Mouse (Mus musculus) bone marrow, adult 2 months (tissue): ENCODE data around the gene Coro1a.

ENCODE experiments used
- CTCF ChIP-seq: fragments of 200-500 bp; IDR thresholded peaks from 2 replicates; pipeline ENCODE4 v1.5.1; 2011; ENCODE audit warnings: low read length, control low read depth; ENCODE audit not compliant: control insufficient read depth, insufficient read depth
- POLR2A ChIP-seq: fragments of 200-500 bp; IDR thresholded peaks from 2 replicates; pipeline ENCODE4 v1.6.1; 2011; ENCODE audit warnings: low read depth, mild to moderate bottlenecking, control low read depth, low read length, borderline replicate concordance; ENCODE audit not compliant: control insufficient read depth

- no peak for TF ChIP-seq POLR2A
- TF ChIP-seq CTCF = no peak
Measured at GRCm38 (mm10) chr7:126697838-126698237, 9.7 kb downstream of the Coro1a start.
